Mouse (Mus musculus) bone marrow macrophage, adult 2 months (primary cell): ENCODE measurements around the gene Olfr1274-ps.
"Not testable (repeated sequence)": the region's sequence is repeated elsewhere in the genome, so short reads cannot be mapped to it uniquely, and the experiment has no call there.

ENCODE experiments used
- CTCF ChIP-seq: IDR thresholded peaks from 2 replicates; pipeline ENCODE4 v1.5.1; 2012; ENCODE audit warnings: low read depth, mild to moderate bottlenecking, low read length, moderate library complexity
- POLR2A ChIP-seq: IDR thresholded peaks from 2 replicates; pipeline ENCODE4 v1.6.1; 2012; ENCODE audit warnings: mild to moderate bottlenecking, low read depth, low read length, borderline replicate concordance

DNA sequence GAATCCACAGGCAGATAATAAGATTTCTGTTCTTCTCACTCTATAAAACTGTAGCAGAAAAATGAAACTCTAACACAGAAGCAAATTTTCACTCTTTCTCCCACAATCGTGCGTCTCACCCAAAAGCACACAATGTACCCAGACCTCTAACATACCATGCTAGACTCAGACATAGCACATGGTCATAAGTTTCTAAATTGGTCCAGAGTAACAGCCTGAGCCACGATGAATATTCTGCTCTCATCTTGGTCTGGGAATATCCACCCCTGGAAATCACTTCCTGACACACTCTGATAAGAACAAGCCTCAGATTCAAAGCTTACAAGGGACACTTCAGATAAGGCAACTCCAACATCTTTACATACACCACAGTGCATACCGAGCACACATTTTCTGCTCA is 38.3 kb upstream of the Olfr1274-ps start:
- TF ChIP-seq CTCF, POLR2A: not testable (repeated sequence)
